Mouse (Mus musculus) olfactory bulb, adult 2 months (tissue): ENCODE measurements around the gene Naa10.

ENCODE experiments used
- CTCF ChIP-seq: fragments of 200-500 bp; IDR thresholded peaks from 2 replicates; pipeline ENCODE4 v1.5.1; 2012; ENCODE audit warnings: low read depth, mild to moderate bottlenecking, low read length, moderate library complexity; ENCODE audit not compliant: insufficient read depth
- POLR2A ChIP-seq: fragments of 200-500 bp; IDR thresholded peaks from 2 replicates; pipeline ENCODE4 v1.6.1; 2012; ENCODE audit warnings: mild to moderate bottlenecking, low read depth, low read length, moderate library complexity; ENCODE audit not compliant: insufficient read depth

GRCm38 (mm10) chrX:73948647-73949046 lies 26.9 kb upstream of the Naa10 start:
- TF ChIP-seq CTCF (no peak), POLR2A (no peak)
